Mouse (Mus musculus) kidney, postnatal 14 days (tissue): ENCODE results near the gene Rnf187.

Experiments used
- DNase-seq: peaks from one replicate; pipeline ENCODE4 v3.0.0; 2022; ENCODE audit warnings: mixed read lengths

Gene Rnf187

DNA sequence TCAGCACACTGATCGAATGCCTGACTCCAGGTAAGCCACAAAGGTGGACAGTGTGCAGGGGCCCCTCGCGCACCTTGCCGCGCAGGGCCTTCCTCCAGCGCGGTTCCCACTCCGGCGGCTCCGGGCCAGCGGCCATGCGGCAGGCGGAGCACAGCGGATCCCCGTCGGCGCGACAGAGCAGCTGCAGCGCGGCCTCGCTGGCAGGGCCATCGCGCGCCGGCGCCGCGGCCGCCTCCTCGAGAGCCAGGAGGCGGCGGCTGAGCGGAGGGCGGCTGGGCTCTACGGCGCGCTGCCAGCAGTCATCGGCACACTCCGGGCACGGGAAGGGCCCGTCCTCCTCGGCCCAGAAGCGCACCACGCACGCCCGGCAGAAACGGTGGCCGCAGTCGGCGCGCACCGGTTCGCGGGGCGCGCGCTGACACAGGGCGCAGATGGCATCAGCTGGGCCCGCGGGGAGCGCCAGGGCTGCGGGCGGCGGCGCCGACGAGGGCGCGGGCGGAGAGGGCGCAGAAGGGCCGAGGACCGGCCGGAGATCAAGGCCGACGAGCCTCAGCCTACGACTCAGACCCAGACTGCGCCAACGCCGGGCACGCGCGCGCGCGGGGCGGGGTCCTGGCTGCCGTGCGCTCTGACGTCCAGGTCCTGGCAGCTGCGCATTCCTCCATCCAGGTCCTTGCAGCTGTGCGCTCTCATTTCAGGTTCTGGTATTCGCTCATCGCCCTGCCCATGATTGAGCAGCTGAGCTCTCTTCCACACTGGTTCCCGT, at the start of gene Rnf187:
Gene Rnf187, minus strand, starts transcription at position 595 of the 766 bp plus-strand sequence.
- DNase-seq, result peak; percentile 96

DNA sequence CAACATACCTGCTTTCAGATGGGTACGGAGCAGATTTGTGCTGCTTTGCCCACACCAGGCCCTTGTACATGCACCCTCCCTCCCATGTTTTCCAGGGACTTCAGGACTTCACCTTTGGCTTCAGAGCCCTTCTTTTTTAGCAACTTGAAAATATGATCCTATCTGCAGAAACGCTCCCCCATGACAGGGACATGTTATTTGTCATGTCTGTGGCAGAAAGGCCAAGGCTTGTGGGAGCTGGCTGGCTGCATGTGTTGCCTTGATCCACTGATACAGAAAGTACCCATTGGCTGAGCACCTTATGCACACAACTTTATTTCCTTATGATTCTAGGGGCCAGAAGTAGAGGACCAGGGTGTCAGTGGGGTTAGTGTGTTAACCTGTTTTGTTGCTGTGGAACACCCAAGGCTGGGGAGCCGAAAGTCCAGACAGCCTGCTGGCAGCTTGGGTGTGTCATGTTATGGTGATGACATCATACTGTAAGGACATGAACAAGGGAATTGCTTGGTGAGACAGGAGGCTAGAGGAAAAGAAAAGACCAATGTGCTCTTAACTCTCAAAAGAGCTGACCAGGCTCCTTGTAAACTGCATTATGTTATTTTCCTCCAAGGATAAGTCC, 46.7 kb upstream of the Rnf187 start:
- no peak for DNase-seq

- no peak for DNase-seq
Observed at GRCm38 (mm10) chr11:58984657-58985056, 45.9 kb upstream of the Rnf187 start.

- DNase-seq, result no peak
Observed at GRCm38 (mm10) chr11:58983691-58984341, 45.1 kb upstream of the Rnf187 start.

GRCm38 (mm10) chr11:58982471-58983097, 43.9 kb upstream of the Rnf187 start:
- no peak for DNase-seq

GRCm38 (mm10) chr11:58981541-58982447, 43.1 kb upstream of the Rnf187 start:
- peak; percentile 43 for DNase-seq

DNA sequence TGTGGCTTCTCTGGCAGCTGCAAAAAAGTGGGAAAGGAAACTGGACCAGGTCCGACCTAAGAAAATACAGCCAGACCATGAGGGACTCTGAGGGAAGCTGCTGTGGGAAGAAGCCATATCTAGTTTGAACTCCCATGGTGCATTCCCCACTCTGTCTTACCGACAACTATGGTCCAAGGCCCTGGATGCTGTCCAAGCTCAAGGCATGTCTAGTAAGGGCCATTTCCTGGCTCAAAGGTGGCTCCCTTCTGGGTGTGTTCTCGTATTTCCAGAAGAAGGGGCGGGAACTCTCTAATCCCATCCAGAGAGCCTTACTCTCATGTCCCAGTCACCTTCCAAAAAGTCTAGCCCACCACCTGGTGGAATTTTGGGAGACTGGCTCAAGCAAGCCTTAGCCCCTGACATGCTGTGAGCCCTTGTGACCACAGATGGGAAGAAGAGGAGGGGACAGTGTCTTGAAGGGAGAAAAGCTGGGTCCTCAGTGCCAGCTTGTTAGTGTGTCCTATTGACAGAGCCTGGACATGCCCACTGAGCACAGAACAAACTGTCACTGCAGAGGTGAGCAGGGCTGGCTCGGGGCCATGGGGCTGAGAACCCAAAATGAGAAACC, 41.8 kb upstream of the Rnf187 start:
- peak; percentile 73 for DNase-seq

GRCm38 (mm10) chr11:58979661-58980060, 40.9 kb upstream of the Rnf187 start:
- DNase-seq, result no peak

DNA sequence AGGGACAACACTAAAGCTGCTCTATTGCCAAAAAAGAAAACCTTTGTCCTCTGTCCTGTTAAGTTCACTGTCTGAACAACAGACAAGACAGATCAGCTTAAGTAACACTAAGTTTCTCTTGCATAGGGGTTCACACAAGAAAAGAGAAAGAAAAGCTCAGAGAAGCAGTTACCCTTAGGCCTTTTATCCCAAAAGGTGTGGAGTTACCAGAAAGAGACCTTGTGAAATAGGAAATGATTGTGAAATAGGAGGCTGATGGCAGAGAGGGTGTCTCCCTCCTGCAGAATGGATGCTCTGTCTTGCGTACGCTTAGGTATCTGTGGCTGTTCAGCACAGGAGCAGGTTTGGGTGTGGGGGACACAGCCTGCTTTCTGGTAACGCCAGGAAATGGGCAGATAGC, 40.5 kb upstream of the Rnf187 start:
- no peak for DNase-seq

DNA sequence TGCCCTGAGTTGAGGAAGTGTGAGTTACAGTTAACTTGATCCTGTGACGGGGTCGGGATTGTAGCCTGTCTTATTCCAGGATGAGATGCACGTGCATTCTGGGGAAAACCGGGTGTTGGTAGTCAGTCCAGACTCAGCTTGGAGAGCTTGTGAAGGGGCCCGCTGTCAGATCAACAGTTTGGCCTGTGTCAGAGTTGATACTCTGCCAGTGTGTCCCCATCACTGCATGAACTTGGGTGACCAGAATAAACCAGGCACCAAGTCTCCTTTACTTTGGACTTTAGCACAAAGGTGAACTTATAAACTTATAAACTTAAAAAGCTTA, 40.0 kb upstream of the Rnf187 start:
- no peak for DNase-seq

- DNase-seq, result peak; percentile 71
Observed at GRCm38 (mm10) chr11:58978027-58978705, 39.5 kb upstream of the Rnf187 start, which contains the start of gene Trim11. Trim11 (plus strand) TSS chr11:58978093.

- DNase-seq, result no peak
Observed at GRCm38 (mm10) chr11:58977607-58978026, 38.9 kb upstream of the Rnf187 start.

DNA sequence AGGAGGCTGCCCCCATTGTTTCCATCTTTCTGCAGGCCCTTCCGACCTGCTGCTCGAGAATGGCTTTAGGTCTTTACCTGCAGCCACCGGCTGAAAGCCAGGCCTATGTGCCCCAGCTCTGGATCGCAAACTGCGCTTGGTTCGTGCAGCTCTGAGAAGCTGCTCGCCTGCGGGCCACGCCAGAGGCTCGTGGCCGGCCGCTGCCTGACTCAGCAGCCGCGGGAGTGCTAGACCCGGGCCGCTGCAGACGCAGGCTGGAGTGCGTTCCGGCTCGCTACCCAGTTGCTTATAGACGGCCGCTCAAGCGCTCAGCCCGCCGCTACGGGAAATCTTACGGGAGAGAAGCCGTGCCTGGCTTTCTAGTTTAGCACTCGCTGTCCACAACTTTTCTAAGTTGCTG, 38.4 kb upstream of the Rnf187 start:
- DNase-seq, result peak; percentile 52

DNA sequence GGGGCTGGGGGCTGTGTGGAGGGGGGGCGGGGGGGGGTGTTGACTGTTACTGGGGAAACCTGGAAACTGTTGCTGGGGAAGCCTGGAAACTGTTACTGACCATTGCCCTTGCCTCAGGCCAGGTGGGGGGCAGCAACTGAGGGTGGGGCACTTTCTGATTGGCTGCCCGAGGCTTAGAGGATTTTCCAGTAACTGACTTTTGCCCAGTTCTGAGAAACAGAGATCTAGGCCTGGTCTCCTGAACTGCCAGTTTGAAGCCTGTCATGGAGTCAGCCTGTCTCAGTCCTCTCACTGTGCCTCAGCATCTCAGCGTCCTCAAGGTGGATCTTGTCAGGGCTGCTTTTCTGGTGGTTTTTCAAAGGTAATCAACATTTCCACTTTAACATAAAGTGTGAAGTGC, 35.7 kb upstream of the Rnf187 start:
- DNase-seq, result no peak

GRCm38 (mm10) chr11:58971796-58972195, 33.1 kb upstream of the Rnf187 start:
- DNase-seq, result no peak

GRCm38 (mm10) chr11:58970831-58971530, 32.3 kb upstream of the Rnf187 start:
- no peak for DNase-seq

DNA sequence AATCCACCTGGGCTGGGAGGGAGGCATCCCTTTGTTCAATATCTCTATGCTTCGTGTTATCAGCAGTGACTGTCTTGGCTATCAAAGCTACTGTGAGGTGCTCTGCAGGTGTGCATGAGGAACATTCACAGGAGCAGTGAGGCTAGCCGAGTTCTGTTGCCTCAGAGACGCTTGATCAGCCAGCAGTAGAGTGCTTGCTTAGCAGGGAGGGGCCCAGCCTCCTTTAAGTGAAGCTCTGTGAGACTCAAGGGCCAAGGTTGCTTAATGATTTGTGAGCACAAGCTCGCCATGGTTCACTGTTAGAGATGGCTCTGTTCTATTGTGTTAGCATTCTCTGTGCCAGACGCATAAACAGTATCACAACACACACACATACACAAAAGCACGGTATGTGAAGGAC, 30.9 kb upstream of the Rnf187 start:
- peak; percentile 72 for DNase-seq

- no peak for DNase-seq
Observed at GRCm38 (mm10) chr11:58969027-58969426, 30.3 kb upstream of the Rnf187 start.

DNA sequence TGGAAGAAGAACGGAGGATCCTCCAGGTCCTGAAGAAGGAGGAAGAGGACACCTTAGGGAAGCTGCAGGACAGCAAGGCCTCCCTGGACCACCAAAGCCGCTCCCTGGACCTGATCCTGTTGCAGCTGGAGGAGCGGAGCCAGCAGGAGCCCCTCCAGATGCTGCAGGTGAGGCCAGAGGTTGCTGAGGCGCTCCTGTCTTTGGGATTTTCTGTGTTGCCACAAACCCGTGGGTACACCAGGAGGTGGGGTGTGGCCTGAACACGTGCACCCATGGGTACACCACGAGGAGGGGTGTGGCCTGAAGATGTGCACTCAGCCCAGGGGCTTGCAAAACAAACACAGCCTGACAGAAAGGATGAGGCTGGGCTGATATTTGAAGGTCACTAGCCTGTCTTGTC, 29.8 kb upstream of the Rnf187 start:
- DNase-seq, result no peak

DNA sequence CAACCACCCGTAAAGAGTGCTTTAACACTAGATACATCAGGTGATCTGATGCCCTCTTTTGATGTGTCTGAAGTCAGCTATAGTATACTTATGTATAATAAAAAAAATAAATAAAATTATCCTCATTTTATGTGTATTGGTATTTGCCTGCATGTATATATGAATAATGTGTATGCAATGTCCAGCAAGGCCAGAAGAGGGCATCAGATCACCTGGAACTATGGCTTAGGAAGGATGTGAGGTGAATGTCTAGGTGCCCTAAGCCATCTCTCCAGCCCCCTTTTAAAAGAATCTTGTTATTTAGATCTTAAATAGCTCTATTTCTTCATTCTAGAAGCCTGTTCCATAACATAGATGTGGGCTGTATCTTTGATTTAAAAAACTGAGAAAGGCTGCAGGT, 28.6 kb upstream of the Rnf187 start:
- peak; percentile 45 for DNase-seq
